Mouse (Mus musculus) A20 (cell line): ENCODE results near the gene Oasl1.

Experiments used
- DNase-seq: peaks from one replicate; pipeline ENCODE4 v3.0.0-alpha.2; 2011; ENCODE audit warnings: low read depth, low spot score

The Oasl1 gene

GRCm38 (mm10) chr5:114926153-114926684 is 3.2 kb downstream of the Oasl1 start:
- DNase-seq: no peak

- no peak for DNase-seq
These were observed 3.7 kb downstream of the Oasl1 start for GRCm38 (mm10) chr5:114926753-114927152.

DNA sequence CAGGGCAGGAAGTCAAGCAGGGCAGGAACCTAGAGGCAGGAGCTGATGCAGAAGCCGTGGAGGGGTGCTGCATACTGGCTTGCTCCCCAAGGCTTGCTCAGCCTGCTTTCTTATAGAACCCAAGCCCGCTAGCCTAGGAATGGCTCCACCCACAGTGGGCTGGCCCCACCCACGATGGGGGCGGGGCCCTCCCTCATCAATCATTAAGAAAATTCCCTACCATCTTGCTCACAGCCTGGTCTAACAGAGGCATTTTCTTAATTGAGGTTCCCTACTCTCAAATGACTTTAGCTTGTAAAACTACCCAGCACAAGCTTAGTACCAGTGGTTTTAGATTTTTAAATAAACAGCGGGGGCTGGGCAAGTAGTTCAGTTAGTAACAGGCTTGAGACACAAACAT is 8.6 kb downstream of the Oasl1 start:
- no peak for DNase-seq

DNA sequence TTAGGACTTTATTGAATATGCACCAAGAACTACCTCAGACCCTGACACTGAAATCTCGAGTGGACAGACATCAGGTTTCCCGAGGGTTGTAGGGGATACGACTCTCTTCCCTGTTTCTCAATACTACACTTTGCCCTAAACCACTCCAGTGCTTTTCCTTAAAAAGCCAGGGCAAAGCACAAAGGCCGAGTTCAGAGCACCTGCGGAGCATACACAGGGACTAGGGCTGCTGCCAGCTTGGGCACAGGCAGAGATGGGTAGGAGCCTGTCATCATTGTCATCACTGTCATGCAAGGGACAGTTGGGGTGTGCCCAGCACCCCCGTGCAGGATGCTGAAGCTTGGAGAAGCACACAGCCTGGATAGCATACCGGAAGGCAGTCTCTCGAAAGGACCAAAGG is 10.2 kb downstream of the Oasl1 start:
- DNase-seq: no peak

DNA sequence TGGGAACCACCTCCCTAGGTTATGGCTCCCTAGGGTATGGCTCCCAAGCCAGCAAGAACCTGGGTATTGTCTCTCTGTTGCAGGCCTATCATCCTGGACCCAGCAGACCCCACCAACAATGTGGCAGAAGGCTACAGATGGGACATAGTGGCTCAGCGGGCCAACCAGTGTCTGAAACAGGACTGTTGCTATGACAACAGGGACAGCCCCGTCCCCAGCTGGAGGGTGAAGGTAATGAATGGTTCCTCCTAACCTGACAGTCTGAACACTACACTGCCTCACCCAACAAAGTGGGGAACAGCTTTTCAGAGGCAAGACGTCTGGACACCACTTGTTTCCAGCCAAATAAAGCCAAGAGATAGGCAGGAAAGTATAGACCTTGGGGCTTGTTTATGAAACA is 12.8 kb downstream of the Oasl1 start:
- DNase-seq: peak; percentile 52

DNA sequence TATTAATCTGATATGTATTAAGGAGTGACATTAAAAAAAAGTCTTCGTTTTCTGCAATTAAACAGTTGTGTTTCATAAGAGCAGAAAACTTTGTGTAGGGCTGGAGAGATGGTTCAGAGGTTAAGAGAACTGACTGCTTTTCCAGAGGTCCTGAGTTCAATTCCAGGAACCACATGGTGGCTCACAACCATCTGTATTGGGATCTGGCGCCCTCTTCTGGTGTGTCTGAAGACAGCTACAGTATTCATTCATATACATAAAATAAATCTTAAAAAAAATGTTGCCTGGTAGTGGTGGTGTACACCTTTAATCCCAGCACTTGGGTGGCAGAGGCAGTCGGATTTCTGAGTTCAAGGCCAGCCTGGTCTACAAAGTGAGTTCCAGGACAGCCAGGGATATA is 18.1 kb downstream of the Oasl1 start:
- peak; percentile 40 for DNase-seq

- DNase-seq: peak; percentile 91
These were observed 19.2 kb downstream of the Oasl1 start, which contains the start of gene 2210016L21Rik for GRCm38 (mm10) chr5:114942074-114942765. Gene 2210016L21Rik, plus strand, starts transcription at chr5:114942158.

- no peak for DNase-seq
These were observed 19.7 kb downstream of the Oasl1 start for GRCm38 (mm10) chr5:114942766-114943130.

- DNase-seq: no peak
These were observed 22.0 kb downstream of the Oasl1 start for GRCm38 (mm10) chr5:114945072-114945471.

DNA sequence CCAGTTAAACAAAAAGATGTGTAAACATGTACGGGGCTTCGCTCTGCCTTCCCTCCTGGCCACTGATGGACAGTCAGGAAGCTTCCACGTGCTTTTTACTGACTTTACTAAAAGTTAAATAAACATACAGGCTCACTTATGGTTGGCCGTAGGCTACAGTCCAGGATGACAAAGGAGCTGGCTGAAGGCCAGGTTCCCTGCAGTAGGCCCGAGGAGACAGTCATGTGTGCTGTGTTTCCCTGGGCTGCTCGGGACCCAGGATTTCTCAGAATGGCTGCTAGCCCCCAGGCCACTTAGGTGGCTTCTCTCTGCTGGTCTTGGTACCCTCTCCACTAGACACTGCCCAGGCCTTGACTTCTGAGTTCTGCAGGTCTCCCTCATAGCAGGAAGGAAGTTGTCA is 25.9 kb downstream of the Oasl1 start:
- DNase-seq: no peak

- DNase-seq: no peak
These were observed 26.3 kb downstream of the Oasl1 start for GRCm38 (mm10) chr5:114949316-114949715.

DNA sequence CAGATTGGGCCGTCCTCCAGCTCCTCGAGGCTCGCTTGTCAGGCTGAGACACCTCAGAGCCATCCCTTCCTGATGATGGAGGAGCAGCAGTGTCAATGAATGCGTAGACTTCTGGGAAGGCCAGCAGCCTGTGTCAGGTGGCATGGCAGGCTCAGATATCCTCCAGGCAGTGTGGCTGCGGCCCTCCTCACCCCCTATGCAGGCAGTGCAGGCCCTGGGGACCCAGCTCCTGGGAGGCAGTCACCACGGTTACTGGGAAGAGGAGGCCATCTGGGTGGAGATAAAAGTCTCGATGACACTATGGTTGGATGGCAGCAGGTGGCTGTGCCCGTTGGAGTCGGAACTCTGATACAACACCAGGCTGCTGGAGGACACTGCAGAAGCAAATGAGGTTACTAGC is 26.8 kb downstream of the Oasl1 start:
- no peak for DNase-seq

GRCm38 (mm10) chr5:114950669-114951068 is 27.6 kb downstream of the Oasl1 start:
- no peak for DNase-seq

- no peak for DNase-seq
These were observed 28.3 kb downstream of the Oasl1 start for GRCm38 (mm10) chr5:114951279-114951880.

DNA sequence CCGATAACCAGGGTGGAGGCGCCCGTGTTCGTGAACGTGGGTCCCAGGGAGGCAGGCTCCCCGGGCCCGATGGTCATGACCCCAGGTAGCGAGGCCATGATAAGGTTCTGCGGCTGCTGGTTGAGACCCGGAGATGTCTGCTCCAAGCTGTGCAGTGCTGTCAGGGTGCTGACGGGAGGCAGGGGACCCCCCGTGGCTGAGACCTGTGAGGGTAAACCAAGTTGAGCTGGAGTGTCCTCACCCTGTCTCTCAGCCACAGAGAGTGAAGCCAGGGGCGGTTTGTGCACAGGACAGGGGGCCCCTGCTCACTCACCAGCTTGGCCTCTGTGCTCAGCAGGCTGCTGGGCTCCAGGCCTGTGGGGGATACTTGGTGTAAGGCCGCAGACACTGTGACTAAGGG is 30.3 kb downstream of the Oasl1 start:
- DNase-seq: no peak

DNA sequence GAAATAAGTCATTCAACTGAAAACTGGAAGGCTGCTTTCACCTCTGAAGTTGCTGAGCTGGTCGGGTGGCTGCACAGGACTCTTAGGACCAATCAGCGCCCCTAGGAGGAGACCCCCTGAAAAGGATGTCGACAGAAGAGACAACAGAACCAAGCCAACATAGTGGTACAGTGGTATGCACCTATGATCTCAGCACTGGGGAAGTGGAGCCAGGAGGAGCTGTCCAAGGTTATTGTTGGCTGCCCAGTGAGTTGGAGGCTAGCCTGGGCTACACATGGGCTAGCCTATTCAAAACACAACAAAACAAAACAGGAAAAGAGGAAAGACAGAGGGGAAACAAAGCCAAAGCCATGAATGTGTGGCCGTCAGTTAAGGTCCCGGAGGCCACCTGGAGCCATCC is 35.0 kb downstream of the Oasl1 start:
- DNase-seq: no peak

DNA sequence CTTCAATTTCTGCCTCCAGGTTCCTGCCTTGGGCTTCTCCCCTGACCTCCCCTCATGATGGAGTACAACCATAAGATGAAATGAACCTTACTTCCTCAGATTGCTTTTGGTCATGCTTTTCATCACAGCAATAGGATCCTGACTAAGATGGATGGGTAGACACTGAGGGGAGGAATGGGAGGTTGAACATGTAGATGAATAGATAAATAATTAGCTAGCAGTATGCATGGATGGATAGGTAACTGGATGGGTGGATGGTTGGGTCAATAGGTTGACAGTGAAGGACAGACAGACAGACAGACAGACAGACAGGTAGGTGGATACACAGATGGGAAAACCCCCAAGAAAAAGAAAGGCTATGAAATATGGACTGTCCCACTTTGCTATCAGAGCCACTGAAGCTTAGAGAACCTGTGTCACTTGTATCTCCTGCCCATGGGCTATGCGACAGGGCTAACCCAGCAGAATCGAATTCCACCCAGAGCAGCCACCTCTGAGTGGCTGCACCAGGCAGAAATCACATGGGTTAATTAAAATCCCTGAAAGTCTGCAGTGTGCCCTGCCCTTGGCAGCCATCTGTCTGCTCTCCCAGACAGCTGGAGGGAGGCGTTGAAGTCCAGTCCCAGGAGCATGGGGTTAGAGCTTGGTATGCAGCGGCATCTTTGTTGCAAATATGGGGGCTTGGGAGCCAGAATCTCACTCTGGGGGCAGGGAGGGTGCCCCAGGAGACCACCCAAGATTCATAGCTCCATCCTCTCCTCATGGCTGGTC is 38.7 kb downstream of the Oasl1 start:
- no peak for DNase-seq

GRCm38 (mm10) chr5:114964315-114964966 is 41.4 kb downstream of the Oasl1 start:
- DNase-seq: no peak

DNA sequence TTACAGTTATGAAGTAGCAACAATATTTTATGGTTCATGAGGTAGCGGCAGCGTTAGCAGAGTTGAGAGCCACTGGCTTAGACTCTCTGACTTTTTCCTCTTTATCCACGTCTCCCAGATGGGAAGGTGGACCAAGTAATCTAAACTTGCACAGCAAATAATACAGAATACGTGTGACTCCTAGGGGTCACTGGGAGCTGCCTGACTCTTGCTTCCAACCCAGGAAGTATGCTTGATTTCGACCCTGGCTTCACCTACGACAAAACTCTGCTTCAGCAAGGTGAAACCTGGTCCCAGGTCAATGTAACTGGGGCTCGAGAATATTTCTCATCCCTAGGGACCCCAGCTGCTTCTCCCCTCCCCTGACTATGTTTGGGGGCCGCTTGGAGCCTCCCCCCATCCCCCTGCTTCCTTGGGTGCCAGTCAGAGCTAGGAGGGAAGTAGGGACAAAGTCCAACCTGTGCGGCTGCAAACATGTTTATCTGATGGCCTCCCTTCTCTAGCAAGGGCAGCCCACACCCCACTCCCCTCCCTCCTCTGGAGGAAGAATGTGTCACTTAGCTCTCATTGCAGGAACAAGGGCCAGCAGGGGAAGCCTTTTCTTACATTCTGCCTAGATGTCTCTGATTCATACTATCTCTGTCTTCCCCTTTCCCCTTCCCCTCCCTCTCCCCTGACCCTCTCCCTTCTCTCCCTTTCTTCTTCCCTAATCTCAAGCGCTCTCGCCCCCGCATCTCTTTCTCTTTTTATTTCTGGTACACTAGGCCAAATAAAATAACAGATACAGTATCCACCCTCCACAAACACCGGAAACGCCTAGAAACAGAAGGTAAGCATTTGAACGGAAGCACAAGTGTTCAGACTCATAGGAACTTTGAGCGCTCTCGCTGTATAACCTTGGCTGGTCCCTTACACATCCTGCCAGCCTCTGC is 42.2 kb downstream of the Oasl1 start:
- no peak for DNase-seq

DNA sequence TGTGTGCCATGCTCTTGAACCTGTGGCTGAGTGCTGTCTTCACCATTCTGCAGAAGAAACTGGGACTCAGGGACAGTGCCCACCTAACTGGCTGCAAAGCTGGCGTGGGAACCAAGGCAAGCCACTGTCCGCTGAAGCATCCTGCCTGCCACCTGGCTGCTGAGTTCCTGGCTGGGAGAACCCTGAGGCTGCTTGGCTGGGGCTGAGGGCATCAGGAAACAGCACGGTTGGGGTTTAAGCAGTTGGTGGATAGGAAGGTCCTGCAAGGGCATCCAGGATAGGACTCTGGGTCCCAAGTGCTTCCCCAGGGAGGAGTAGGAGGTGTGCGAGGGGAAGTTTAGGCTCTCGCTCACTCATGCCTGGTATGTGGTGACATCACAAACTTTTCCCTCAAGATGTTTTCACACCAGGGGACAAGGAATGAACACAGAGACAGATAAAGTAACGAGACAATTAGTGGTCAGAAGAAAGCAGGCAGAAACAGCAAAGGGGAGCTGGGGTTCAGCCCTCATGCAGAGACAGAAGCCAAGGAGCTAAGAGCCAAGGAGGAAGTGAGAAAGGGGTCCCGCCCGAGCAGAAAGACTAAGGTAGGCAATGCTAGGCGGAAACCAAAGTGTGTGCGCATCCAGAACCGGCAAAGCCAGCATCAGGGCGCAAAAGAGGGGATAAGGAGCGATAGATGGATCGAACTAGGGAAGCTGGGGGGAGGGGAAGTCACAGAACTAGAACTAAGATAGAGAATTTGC is 44.7 kb downstream of the Oasl1 start:
- peak; percentile 46 for DNase-seq
